Mouse (Mus musculus): ENCODE measurements around the gene Borcs5. TPM values are rescaled to one million over a fixed set of nuclear protein-coding genes. Genes with fewer than 3 reads are reported as not detected.

The Borcs5 gene
- total RNA-seq, 2 experiments from 2014 or later, result 11.3 to 14.0 TPM

- DNase-seq, result no peak
Observed at GRCm38 (mm10) chr6:134626564-134626963, 12.7 kb upstream of the Borcs5 start.

- no peak for DNase-seq
Observed at GRCm38 (mm10) chr6:134630447-134630846, 8.9 kb upstream of the Borcs5 start.

GRCm38 (mm10) chr6:134631947-134632687 is 7.2 kb upstream of the Borcs5 start, which contains the start of gene Mansc1:
Gene Mansc1 (minus strand): TSS chr6:134632488.
- DNase-seq, result peak; percentile 27

GRCm38 (mm10) chr6:134632756-134633155 is 6.6 kb upstream of the Borcs5 start:
- no peak for DNase-seq

- DNase-seq, result no peak
Observed at GRCm38 (mm10) chr6:134633553-134633952, 5.8 kb upstream of the Borcs5 start.

- DNase-seq, result no peak
Observed at GRCm38 (mm10) chr6:134636476-134636875, 2.8 kb upstream of the Borcs5 start.

- no peak for DNase-seq
Observed at GRCm38 (mm10) chr6:134639900-134640299, 590 bp downstream of the Borcs5 start.

- DNase-seq, result peak; percentile 96
Observed at GRCm38 (mm10) chr6:134640485-134641475, 1.5 kb downstream of the Borcs5 start.

GRCm38 (mm10) chr6:134641738-134642446 is 2.6 kb downstream of the Borcs5 start:
- no peak for DNase-seq

- DNase-seq, result no peak
Observed at GRCm38 (mm10) chr6:134643296-134643695, 4.0 kb downstream of the Borcs5 start.

GRCm38 (mm10) chr6:134646835-134647234 is 7.5 kb downstream of the Borcs5 start:
- no peak for DNase-seq

- DNase-seq, result no peak
Observed at GRCm38 (mm10) chr6:134647621-134648020, 8.3 kb downstream of the Borcs5 start.

GRCm38 (mm10) chr6:134648356-134648755 is 9.0 kb downstream of the Borcs5 start:
- DNase-seq, result no peak

GRCm38 (mm10) chr6:134656527-134656926 is 17.2 kb downstream of the Borcs5 start:
- DNase-seq, result no peak

- DNase-seq, result peak; percentile 34
Observed at GRCm38 (mm10) chr6:134659108-134659958, 20.0 kb downstream of the Borcs5 start.

- no peak for DNase-seq
Observed at GRCm38 (mm10) chr6:134660714-134661406, 21.6 kb downstream of the Borcs5 start.

GRCm38 (mm10) chr6:134664573-134664972 is 25.3 kb downstream of the Borcs5 start:
- no peak for DNase-seq

GRCm38 (mm10) chr6:134665817-134666216 is 26.5 kb downstream of the Borcs5 start:
- no peak for DNase-seq

GRCm38 (mm10) chr6:134668519-134668918 is 29.2 kb downstream of the Borcs5 start:
- DNase-seq, result no peak

- DNase-seq, result no peak
Observed at GRCm38 (mm10) chr6:134669179-134669865, 30.0 kb downstream of the Borcs5 start.

All from gastrocnemius, postnatal 25 days (tissue).